Mouse (Mus musculus): Measurements from ENCODE around the gene 4930447C04Rik.

DNA sequence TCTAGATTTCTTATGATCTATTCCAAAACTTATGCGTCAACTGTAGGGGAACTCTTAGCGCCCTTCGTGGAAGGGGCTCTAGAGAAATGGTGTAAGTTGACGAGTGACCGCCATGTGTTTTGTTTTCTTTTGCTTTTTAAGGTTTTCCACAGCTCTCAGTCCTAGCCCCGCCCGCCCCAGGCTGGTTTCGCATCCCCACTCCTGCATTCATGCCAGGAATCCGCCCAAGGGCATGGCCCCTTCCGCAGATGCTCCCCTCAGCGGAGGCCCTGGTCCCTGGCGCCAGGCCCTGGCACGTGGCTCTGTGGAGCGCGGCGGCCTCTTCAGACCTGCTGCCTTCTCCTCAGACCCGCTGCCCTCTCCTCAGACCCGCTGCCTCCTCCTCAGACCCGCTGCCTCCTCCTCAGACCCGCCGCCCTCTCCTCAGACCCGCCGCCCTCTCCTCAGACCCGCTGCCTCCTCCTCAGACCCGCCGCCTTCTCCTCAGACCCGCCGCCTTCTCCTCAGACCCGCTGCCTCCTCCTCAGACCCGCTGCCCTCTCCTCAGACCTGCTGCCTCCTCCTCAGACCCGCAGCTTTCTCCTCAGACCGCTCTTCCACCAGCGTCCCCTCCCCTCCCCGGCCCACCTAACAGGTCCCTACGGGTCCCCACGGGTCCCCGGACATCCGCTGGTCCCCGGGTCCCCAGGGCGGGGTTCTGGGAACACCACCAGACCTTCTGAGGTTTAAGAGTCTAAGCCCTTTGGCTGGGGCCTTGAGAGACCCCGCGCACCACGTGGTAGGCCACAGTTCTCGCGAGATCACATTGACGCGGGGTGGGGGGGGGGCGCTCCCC, 23.2 kb downstream of the 4930447C04Rik start:
- TF ChIP-seq CTCF (IDR thresholded peaks at IDR 0.05; ENCODE audit: borderline replicate concordance, extremely low read depth, insufficient read depth, insufficient read length) (no peak), POLR2A (IDR thresholded peaks at IDR 0.05; ENCODE audit: borderline replicate concordance, extremely low read depth, insufficient read depth, insufficient read length, poor library complexity, severe bottlenecking) (no peak)

Measured in brain, embryonic 14.5 days (tissue).